Mouse (Mus musculus) hindbrain, embryonic 14.5 days (tissue): ENCODE results near the gene 1700023F06Rik. TPM values are rescaled to one million over a fixed set of nuclear protein-coding genes. Genes with fewer than 3 reads are reported as not detected.

Experiments
- ATAC-seq: fragments of 200-750 bp; cut with Nextera tagmentation; 2 replicates; pipeline ENCODE4 v1.8.0; 2017; ENCODE audit warnings: moderate number of reproducible peaks, mild to moderate bottlenecking, moderate TSS enrichment, moderate library complexity; ENCODE audit not compliant: low FRiP score
- DNase-seq: peaks from one replicate; pipeline ENCODE4 v3.0.0-alpha.2; 2015; ENCODE audit warnings: low spot score
- H3K27ac ChIP-seq: fragments of 300-500 bp; sonication (generic); 2 replicates; pipeline ENCODE4 v1.5.1; 2014; ENCODE audit warnings: mild to moderate bottlenecking, moderate library complexity
- H3K27me3 ChIP-seq: fragments of 300-500 bp; sonication (generic); 2 replicates; pipeline ENCODE4 v1.6.1; 2014; ENCODE audit warnings: mild to moderate bottlenecking, low read length, mixed read lengths; ENCODE audit not compliant: control insufficient read depth, insufficient read depth
- H3K36me3 ChIP-seq: fragments of 300-500 bp; sonication (generic); replicated peaks from 2 replicates; pipeline ENCODE4 v1.6.1; 2014; ENCODE audit not compliant: control insufficient read depth, insufficient read depth
- H3K4me1 ChIP-seq: fragments of 300-500 bp; sonication (generic); replicated peaks from 2 replicates; pipeline ENCODE4 v1.6.1; 2014; ENCODE audit warnings: antibody characterized with exemption, low read length, mixed read lengths; ENCODE audit not compliant: control insufficient read depth, insufficient read depth
- H3K4me2 ChIP-seq: fragments of 300-500 bp; sonication (generic); replicated peaks from 2 replicates; pipeline ENCODE4 v1.6.1; 2014; ENCODE audit warnings: mild to moderate bottlenecking, moderate library complexity
- H3K4me3 ChIP-seq: fragments of 300-500 bp; sonication (generic); replicated peaks from 2 replicates; pipeline ENCODE4 v1.5.1; 2014; ENCODE audit warnings: mild to moderate bottlenecking, low read length
- H3K9ac ChIP-seq: fragments of 300-500 bp; sonication (generic); 2 replicates; pipeline ENCODE4 v1.6.1; 2014
- H3K9me3 ChIP-seq: fragments of 300-500 bp; sonication (generic); 2 replicates; pipeline ENCODE4 v1.6.1; 2016; ENCODE audit warnings: low read length; ENCODE audit not compliant: control insufficient read depth
- WGBS: fragments of 180-500 bp; shearing (Covaris S2); extraction: QIAGEN DNeasy Blood & Tissue Kit; methylation state at CpG from one replicate; pipeline ENCODE4 v1.1.7; 2014; 5-methylcytosine and 5-hydroxymethylcytosine counted together
- polyA plus RNA-seq: library from polyadenylated mRNA; unstranded; fragments of >200 nt; fragmentation: Nextera tagmentation; extraction: Ambion mirVana; gene quantifications from 2 replicates; pipeline ENCODE4 v1.2.1, GENCODE M21; 2014

1700023F06Rik gene
- polyA plus RNA-seq, 1 experiment from 2014 or later = 1.9 TPM

DNA sequence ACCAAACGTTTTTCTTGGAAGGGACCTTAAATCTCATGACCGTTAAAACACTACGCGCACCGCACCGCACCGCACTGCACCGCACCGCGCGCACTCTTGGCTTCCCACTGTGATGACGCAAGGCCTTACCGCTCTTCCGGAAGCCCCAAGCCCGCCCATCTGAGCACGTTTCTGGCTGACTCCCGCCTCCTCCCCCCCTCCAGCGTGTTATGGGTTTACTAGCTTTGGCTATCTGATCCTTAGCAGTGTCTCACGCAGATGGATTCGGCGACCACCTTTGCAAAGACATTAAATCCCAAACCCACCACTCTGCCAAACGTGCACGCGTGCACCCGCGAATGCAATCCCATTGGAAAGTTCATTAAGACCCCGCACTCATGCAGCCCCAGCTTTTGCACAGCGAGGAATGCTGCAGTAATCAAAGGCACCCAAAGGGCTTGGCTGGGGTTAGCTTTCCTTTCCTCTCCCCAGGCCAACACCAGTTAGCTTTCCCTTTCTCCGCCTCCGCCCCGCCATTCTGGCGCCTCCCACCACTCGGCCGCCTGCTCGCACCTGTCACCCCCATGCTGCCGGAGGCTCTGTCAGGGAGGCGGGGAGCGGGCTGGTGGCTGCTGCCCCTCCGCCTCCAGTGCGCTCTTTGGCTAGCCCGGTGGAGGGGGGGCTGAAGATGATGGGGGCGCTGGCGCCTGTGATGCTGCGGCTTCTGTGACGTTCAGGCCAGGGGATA is 9.6 kb upstream of the 1700023F06Rik start, which contains the start of gene Spata32:
TSS of gene Spata32 (minus strand) at position 643 of the 727 bp plus-strand sequence.
- Histone ChIP-seq H3K4me2 (peak within 1 kb of the TSS; percentile 99), H3K27ac (peak within 1 kb of the TSS; percentile 81), H3K27me3 (no peaks in the 10 kb centered on the region), H3K4me3 (peak within 1 kb of the TSS; percentile 55), H3K4me1 (peaks cover 9% of the 10 kb centered on the region), H3K9me3 (no peaks in the 10 kb centered on the region), H3K9ac (peak within 1 kb of the TSS; percentile 77), H3K36me3 (peaks cover 21% of the 10 kb centered on the region)
- WGBS = under 1% methylated on average over 44 of the region's 45 CpGs
- peak; percentile 77 for DNase-seq
- peak; percentile 88 for ATAC-seq

DNA sequence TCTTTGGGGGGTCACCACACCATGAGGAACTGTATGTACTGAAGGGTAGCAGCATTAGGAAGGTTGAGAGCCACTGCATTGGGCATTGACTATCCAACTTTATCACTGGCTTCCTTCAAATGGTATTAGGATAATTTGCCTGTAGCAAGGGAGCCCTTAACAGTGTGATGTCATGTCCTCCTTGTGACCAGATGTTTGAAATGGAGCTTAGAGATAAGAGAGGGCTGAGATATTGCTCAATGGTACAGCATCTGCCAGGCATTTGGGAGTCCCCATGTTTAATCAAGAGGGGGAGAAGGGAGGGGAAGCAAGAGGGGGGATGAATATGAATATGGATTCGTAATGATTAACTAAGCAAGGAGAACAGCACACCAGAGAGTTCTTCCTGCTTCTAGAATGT is 7.0 kb upstream of the 1700023F06Rik start:
- H3K27ac ChIP-seq = no peak overlapping the region
- H3K4me3 ChIP-seq = no peak overlapping the region
- DNase-seq (no peak), ATAC-seq (no peak)
- no peak overlapping the region for H3K4me2 ChIP-seq
- no peaks in the 10 kb centered on the region for H3K27me3 ChIP-seq
- WGBS = 81% methylated on average over 1 of the region's 1 CpGs
- H3K9me3 ChIP-seq = no peaks in the 10 kb centered on the region
- no peak overlapping the region for H3K9ac ChIP-seq
- peaks cover 6% of the 10 kb centered on the region for H3K36me3 ChIP-seq
- peaks cover 9% of the 10 kb centered on the region for H3K4me1 ChIP-seq

DNA sequence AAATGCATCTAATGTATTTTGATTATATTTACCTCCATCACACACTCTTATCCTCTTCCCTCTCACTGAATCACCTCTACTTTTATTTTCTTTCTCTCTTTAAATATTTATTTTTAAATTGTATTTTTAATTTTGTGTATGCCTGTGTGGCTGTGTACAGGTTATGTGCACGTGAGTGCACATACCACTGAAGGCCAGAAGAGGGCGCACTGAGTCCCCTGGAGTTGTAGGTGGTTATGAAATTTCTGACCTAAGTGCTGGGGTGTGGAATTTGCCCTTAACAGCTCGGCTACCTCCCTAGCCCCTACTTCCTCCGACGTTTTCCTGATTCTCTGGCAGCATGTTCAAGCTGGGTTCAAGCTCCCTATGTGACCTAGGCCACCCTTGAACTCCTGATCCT is 5.4 kb upstream of the 1700023F06Rik start:
- Histone ChIP-seq H3K27ac (no peak overlapping the region), H3K4me3 (no peak overlapping the region), H3K27me3 (no peaks in the 10 kb centered on the region), H3K4me1 (peaks cover 8% of the 10 kb centered on the region), H3K9me3 (no peaks in the 10 kb centered on the region), H3K4me2 (no peak overlapping the region), H3K9ac (no peak overlapping the region), H3K36me3 (no peaks in the 10 kb centered on the region)
- DNase-seq = no peak
- no peak for ATAC-seq
- WGBS = 91% methylated on average over 5 of the region's 5 CpGs

DNA sequence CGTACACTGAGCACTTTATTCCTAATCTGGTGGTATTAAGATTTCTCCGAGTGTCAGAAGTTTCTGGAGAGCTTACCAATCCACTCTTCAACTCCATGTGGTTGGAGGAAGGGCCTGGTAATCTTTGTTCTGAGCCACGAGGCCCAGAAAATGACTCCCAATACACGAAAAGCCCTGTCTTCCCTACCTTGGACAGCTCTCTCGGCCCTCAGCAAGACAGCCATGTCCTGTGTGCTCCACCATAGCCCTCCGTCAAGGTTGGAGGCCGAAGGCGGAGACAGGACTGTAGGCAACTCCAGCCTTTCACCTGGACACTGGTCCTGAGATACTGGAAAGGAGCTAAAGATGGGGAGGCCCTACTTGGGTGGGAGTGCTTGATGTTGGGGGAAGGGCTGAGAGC is 1.9 kb upstream of the 1700023F06Rik start:
- Histone ChIP-seq H3K27me3 (no peaks in the 10 kb centered on the region), H3K4me3 (no peak overlapping the region), H3K36me3 (no peaks in the 10 kb centered on the region), H3K27ac (no peak overlapping the region), H3K4me1 (no peaks in the 10 kb centered on the region), H3K4me2 (no peak overlapping the region), H3K9me3 (no peaks in the 10 kb centered on the region), H3K9ac (no peak overlapping the region)
- WGBS = 76% methylated on average over 8 of the region's 8 CpGs
- no peak for ATAC-seq
- DNase-seq = no peak

DNA sequence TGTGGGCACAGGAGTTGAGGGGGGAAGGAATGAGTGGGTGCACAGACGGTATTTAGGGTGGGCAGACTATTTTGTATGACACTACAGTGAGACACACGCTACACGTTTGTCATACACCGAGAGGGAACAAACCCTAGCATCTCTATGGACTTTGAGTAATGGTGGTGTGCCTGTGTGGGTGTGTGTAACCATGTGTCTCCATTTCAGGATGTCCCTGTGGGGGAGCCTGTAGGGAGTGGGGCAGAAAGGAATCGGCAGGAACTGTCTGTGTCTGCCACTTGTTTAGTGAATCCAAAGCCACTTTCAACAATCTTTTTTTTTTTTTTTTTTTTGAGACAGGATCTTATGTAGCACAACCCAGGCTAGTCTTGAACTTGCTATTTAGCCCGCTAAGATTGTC is 2.2 kb downstream of the 1700023F06Rik start:
- Histone ChIP-seq H3K4me3 (no peak overlapping the region), H3K27ac (no peak overlapping the region), H3K36me3 (no peaks in the 10 kb centered on the region), H3K9me3 (no peaks in the 10 kb centered on the region), H3K9ac (no peak overlapping the region), H3K4me2 (no peak overlapping the region), H3K27me3 (no peaks in the 10 kb centered on the region), H3K4me1 (peaks cover 7% of the 10 kb centered on the region; the same call in 1 of the 2 replicates)
- DNase-seq = no peak
- no peak for ATAC-seq
- 93% methylated on average over 6 of the region's 6 CpGs for WGBS

DNA sequence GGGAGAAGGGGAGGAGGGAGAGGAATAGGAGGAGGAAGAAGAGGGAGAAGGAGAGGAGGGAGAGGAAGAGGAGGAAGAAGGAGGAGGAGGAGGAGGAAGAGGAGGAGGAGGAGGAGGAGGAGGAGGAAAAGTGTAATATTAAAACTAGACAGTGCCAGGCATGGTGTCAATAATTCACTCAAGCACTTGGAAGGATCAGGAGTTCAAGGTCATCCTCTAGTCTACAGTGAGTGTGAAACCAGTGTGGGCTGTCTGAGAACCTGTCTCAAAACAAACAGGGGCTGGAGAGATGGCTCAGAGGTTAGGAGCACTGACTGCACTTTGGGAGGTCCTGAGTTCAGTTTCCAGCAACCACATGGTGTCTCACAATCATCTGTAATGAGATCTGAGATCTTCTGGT is 6.0 kb downstream of the 1700023F06Rik start:
- Histone ChIP-seq H3K9ac (no peak overlapping the region), H3K27me3 (peaks cover 37% of the 10 kb centered on the region), H3K9me3 (no peaks in the 10 kb centered on the region), H3K4me3 (no peak overlapping the region), H3K4me1 (peaks cover 22% of the 10 kb centered on the region), H3K36me3 (no peaks in the 10 kb centered on the region), H3K27ac (no peak overlapping the region), H3K4me2 (no peak overlapping the region)
- ATAC-seq = no peak
- no peak for DNase-seq

DNA sequence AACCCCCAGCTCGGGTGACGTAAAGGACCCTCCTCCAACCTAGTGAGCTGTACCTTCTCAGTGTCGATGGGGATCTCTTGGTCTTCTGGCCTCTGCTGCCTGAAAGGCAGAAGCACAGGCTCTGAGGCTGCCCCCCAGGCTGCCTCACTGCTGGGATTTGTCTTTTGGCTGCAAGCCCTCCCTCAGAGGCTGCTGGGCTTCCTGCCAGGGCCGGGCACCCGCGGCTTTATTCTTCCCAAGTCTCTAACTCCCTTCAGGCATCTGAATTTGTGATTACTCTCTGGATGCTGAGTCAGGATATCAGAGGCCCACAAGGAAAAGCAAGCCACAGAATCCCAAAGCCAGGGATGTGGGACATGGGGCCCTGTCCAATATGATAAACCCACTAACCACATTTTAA is 6.7 kb downstream of the 1700023F06Rik start:
- H3K4me3 ChIP-seq = no peak overlapping the region
- H3K9ac ChIP-seq = no peak overlapping the region
- DNase-seq = peak; percentile 70
- H3K9me3 ChIP-seq = no peaks in the 10 kb centered on the region
- H3K27ac ChIP-seq = no peak overlapping the region
- peaks cover 44% of the 10 kb centered on the region for H3K27me3 ChIP-seq
- no peak overlapping the region for H3K4me2 ChIP-seq
- 13% methylated on average over 6 of the region's 6 CpGs for WGBS
- H3K36me3 ChIP-seq = no peaks in the 10 kb centered on the region; the same call in 1 of the 2 replicates
- peak; percentile 38; the same call in 1 of the 2 replicates for ATAC-seq
- H3K4me1 ChIP-seq = peaks cover 22% of the 10 kb centered on the region

DNA sequence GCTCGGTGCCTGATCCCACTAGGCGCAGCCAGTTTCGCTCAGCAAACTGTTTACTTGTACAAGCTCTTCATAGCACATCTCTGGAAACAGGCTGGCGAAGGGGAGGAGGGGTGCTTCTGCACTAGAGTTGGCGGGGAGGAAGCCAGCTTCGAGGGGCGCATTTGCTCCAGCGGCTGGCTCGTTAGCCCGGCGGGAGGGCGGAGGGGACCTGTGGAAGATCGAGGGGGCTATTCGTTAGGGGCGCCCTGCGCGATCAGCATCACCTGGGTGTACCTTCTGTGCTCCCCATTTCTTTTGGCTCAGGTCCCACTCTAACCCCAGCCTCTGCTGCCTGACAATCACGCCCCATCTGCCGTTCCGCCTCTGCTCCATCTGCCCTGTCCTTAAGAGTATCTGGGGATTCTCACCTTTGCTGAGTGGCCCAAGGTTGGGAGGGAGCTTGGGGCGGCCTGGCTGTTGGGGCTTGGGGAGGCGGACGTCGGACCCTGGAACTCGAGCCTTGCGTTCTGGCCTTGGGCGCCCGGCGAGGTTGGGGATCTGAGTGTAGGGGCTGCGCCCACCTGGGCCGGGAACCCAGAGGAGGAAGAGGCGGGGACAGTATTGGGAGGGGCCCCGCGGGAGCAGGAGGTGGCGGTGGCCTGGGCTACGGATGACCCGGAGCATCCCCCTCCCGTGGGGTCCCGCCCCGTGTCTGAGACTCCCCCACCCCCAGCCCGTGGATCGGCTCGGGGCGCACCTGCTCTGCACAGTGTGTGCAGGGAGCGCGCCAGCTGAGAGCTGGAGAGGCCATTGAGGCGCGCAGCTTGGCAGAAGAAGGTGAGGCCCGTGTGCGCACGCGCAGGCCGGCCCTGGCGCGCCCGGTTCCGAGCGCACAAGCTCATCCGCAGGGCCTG is 9.2 kb downstream of the 1700023F06Rik start:
- WGBS = under 1% methylated on average over 58 of the region's 59 CpGs
- H3K9me3 ChIP-seq = no peaks in the 10 kb centered on the region
- H3K4me1 ChIP-seq = peaks cover 22% of the 10 kb centered on the region
- 0 out of 2 replicates have a peak overlapping the region, but pooled peaks have one; percentile 14 for H3K27ac ChIP-seq
- ATAC-seq (peak; percentile 70; the same call in 1 of the 2 replicates), DNase-seq (peak; percentile 77)
- peaks cover 19% of the 10 kb centered on the region; the same call in 1 of the 2 replicates for H3K36me3 ChIP-seq
- H3K4me3 ChIP-seq = peak overlapping the region; percentile 54
- peak overlapping the region; percentile 97 for H3K4me2 ChIP-seq
- peak overlapping the region; percentile 75 for H3K9ac ChIP-seq
- peaks cover 69% of the 10 kb centered on the region for H3K27me3 ChIP-seq

DNA sequence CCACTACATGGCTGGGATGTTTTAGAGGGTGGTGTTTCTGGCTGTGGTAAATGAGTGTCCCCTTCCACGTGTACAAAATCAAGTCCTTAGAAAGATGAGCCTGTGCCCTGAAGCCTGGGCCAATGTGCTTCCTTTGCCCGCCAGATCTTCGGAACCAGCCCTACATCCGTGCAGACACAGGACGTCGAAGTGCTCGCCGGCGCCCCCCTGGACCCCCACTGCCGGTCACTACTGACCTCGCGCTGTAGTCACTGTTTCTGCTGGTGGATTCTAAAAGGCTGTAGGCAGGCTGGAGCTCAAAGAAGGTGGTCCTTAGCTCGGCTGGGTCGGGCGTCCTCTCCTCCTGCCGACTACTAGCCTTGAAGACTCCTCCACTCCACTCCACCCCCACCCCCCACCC is 10.0 kb downstream of the 1700023F06Rik start:
- Histone ChIP-seq H3K9ac (no peak overlapping the region), H3K9me3 (no peaks in the 10 kb centered on the region), H3K27ac (no peak overlapping the region), H3K4me3 (no peak overlapping the region), H3K36me3 (peaks cover 19% of the 10 kb centered on the region; the same call in 1 of the 2 replicates), H3K4me1 (peaks cover 22% of the 10 kb centered on the region), H3K4me2 (peak overlapping the region; percentile 97), H3K27me3 (peaks cover 77% of the 10 kb centered on the region)
- 8% methylated on average over 16 of the region's 16 CpGs for WGBS
- DNase-seq = no peak
- ATAC-seq = no peak
